Mouse (Mus musculus): Measurements from ENCODE around the gene Elp4. TPM values are rescaled to one million over a fixed set of nuclear protein-coding genes. Genes with fewer than 3 reads are reported as not detected.

Elp4 gene
- total RNA-seq, 1 experiment, result 15.6 TPM

- Histone ChIP-seq H3K9me3 (ENCODE audit: control insufficient read depth, insufficient read depth, low read depth, low read length) (no peaks in the 10 kb centered on the region), H3K27ac (ENCODE audit: insufficient read depth, low read depth, low read length, poor library complexity, severe bottlenecking) (no peak overlapping the region), H3K4me1 (ENCODE audit: control insufficient read depth in 2 of 2, insufficient read depth in 2 of 2, low read length in 2 of 2, poor library complexity in 1 of 2) (no peaks in the 10 kb centered on the region), H3K4me3 (ENCODE audit: insufficient read depth in 1 of 2, low read depth in 1 of 2, low read length in 2 of 2, poor library complexity in 1 of 2, severe bottlenecking in 1 of 2) (no peak overlapping the region), H3K36me3 (ENCODE audit: control insufficient read depth, insufficient read depth, low read length, poor library complexity, severe bottlenecking) (no peaks in the 10 kb centered on the region), H3K9ac (ENCODE audit: insufficient read depth, low read depth, low read length, poor library complexity, severe bottlenecking) (no peak overlapping the region)
- peak; percentile 37 for DNase-seq (ENCODE audit: low read depth, low spot score)
- in situ Hi-C loops (cut with MboI; ENCODE audit: low sequenced_read_pairs in 2 of 2, unreplicated experiment in 2 of 2), result no loop called here
- TF ChIP-seq HCFC1 (IDR thresholded peaks at IDR 0.05; ENCODE audit: borderline replicate concordance, insufficient read depth, low read length), result no peak
- TF ChIP-seq ZC3H11A (IDR thresholded peaks at IDR 0.05; ENCODE audit: borderline replicate concordance, low read depth, low read length), result peak; percentile 15; the same call in 1 of the 2 replicates
- TF ChIP-seq MAFK (IDR thresholded peaks at IDR 0.05; ENCODE audit: insufficient read depth, low read depth, low read length), result no peak
Measured at GRCm38 (mm10) chr2:105908351-105908750, 4.0 kb upstream of the Elp4 start.

DNA sequence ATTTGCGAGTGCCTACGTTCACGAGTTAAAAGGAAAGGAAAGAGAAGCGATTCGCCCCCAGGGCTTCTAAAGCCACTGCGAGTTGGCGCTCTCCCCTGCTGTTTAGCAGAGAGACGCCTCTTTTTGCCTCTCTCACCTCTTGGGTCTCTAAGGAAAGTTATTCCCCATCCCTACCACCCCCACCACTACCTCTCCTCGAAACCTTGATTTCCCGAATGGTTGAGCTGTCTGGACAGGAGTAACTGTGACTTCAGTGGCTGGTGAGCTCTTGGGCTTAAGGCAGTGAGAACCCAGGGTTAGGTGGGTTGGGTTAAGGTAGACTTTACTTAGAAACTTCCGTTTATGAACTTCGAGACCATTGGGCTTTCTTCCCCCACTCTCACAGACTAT is 388 bp upstream of the Elp4 start:
- peak overlapping the region; percentile 74 to 93 for H3K4me3 ChIP-seq (ENCODE audit: insufficient read depth in 1 of 2, low read depth in 1 of 2, low read length in 2 of 2, poor library complexity in 1 of 2, severe bottlenecking in 1 of 2)
- TF ChIP-seq HCFC1 (IDR thresholded peaks at IDR 0.05; ENCODE audit: borderline replicate concordance, insufficient read depth, low read length) (no peak), CHD2 (IDR thresholded peaks at IDR 0.05; ENCODE audit: low read depth, low read length) (no peak), ZNF384 (IDR thresholded peaks at IDR 0.05; ENCODE audit: low read depth, low read length) (no peak), MAFK (IDR thresholded peaks at IDR 0.05; ENCODE audit: insufficient read depth, low read depth, low read length) (no peak), ZC3H11A (IDR thresholded peaks at IDR 0.05; ENCODE audit: borderline replicate concordance, low read depth, low read length) (no peak)
- peak overlapping the region; percentile 83 for H3K9ac ChIP-seq (ENCODE audit: insufficient read depth, low read depth, low read length, poor library complexity, severe bottlenecking)
- no peak overlapping the region for H3K27ac ChIP-seq (ENCODE audit: insufficient read depth, low read depth, low read length, poor library complexity, severe bottlenecking)
- DNase-seq (ENCODE audit: low read depth, low spot score), result no peak
- no peaks in the 10 kb centered on the region for H3K4me1 ChIP-seq (ENCODE audit: control insufficient read depth in 2 of 2, insufficient read depth in 2 of 2, low read length in 2 of 2, poor library complexity in 1 of 2)
- H3K36me3 ChIP-seq (ENCODE audit: control insufficient read depth, insufficient read depth, low read length, poor library complexity, severe bottlenecking), result no peaks in the 10 kb centered on the region
- no peaks in the 10 kb centered on the region for H3K9me3 ChIP-seq (ENCODE audit: control insufficient read depth, insufficient read depth, low read depth, low read length)
- in situ Hi-C loops (cut with MboI; ENCODE audit: low sequenced_read_pairs in 2 of 2, unreplicated experiment in 2 of 2), result no loop called here

DNA sequence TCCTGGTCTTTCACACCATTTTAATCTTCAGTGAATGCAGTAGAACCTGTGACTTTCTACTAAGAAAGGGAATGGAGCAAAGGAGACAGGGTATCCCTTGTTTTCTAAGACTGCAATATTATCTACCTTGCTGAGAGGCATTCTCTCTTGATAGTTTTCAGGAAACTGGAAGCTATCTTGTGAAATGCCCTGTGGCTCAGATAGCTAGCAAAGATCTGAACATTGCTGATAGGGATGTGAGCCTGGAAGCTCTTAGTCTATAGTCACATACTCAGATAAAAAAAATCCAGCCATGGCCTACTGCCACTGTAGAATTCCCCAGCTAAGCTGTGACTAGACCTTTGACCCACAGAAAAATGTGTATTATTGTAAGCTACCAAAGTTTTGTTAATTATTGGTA is 13.5 kb downstream of the Elp4 start:
- Histone ChIP-seq H3K4me1 (ENCODE audit: control insufficient read depth in 2 of 2, insufficient read depth in 2 of 2, low read length in 2 of 2, poor library complexity in 1 of 2) (no peaks in the 10 kb centered on the region), H3K4me3 (ENCODE audit: insufficient read depth in 1 of 2, low read depth in 1 of 2, low read length in 2 of 2, poor library complexity in 1 of 2, severe bottlenecking in 1 of 2) (no peak overlapping the region), H3K36me3 (ENCODE audit: control insufficient read depth, insufficient read depth, low read length, poor library complexity, severe bottlenecking) (no peaks in the 10 kb centered on the region), H3K9me3 (ENCODE audit: control insufficient read depth, insufficient read depth, low read depth, low read length) (no peaks in the 10 kb centered on the region), H3K27ac (ENCODE audit: insufficient read depth, low read depth, low read length, poor library complexity, severe bottlenecking) (no peak overlapping the region), H3K9ac (ENCODE audit: insufficient read depth, low read depth, low read length, poor library complexity, severe bottlenecking) (no peak overlapping the region)
- TF ChIP-seq CHD2 (IDR thresholded peaks at IDR 0.05; ENCODE audit: low read depth, low read length) (no peak), MAFK (IDR thresholded peaks at IDR 0.05; ENCODE audit: insufficient read depth, low read depth, low read length) (no peak), HCFC1 (IDR thresholded peaks at IDR 0.05; ENCODE audit: borderline replicate concordance, insufficient read depth, low read length) (no peak)
- in situ Hi-C loops (cut with MboI; ENCODE audit: low sequenced_read_pairs in 2 of 2, unreplicated experiment in 2 of 2), result no loop called here
- DNase-seq (ENCODE audit: low read depth, low spot score), result no peak

- Histone ChIP-seq H3K36me3 (ENCODE audit: control insufficient read depth, insufficient read depth, low read length, poor library complexity, severe bottlenecking) (no peaks in the 10 kb centered on the region), H3K9ac (ENCODE audit: insufficient read depth, low read depth, low read length, poor library complexity, severe bottlenecking) (no peak overlapping the region), H3K4me1 (ENCODE audit: control insufficient read depth in 2 of 2, insufficient read depth in 2 of 2, low read length in 2 of 2, poor library complexity in 1 of 2) (no peaks in the 10 kb centered on the region), H3K9me3 (ENCODE audit: control insufficient read depth, insufficient read depth, low read depth, low read length) (no peaks in the 10 kb centered on the region), H3K4me3 (ENCODE audit: insufficient read depth in 1 of 2, low read depth in 1 of 2, low read length in 2 of 2, poor library complexity in 1 of 2, severe bottlenecking in 1 of 2) (no peak overlapping the region), H3K27ac (ENCODE audit: insufficient read depth, low read depth, low read length, poor library complexity, severe bottlenecking) (no peak overlapping the region)
- in situ Hi-C loops (cut with MboI; ENCODE audit: low sequenced_read_pairs in 2 of 2, unreplicated experiment in 2 of 2), result no loop called here
- no peak for DNase-seq (ENCODE audit: low read depth, low spot score)
- TF ChIP-seq HCFC1 (IDR thresholded peaks at IDR 0.05; ENCODE audit: borderline replicate concordance, insufficient read depth, low read length), result no peak
- TF ChIP-seq MAFK (IDR thresholded peaks at IDR 0.05; ENCODE audit: insufficient read depth, low read depth, low read length), result no peak
- TF ChIP-seq ZNF384 (IDR thresholded peaks at IDR 0.05; ENCODE audit: low read depth, low read length), result no peak
- no peak for TF ChIP-seq ZC3H11A (IDR thresholded peaks at IDR 0.05; ENCODE audit: borderline replicate concordance, low read depth, low read length)
- TF ChIP-seq CHD2 (IDR thresholded peaks at IDR 0.05; ENCODE audit: low read depth, low read length), result no peak
Measured at GRCm38 (mm10) chr2:105873403-105873802, 31.0 kb downstream of the Elp4 start.

DNA sequence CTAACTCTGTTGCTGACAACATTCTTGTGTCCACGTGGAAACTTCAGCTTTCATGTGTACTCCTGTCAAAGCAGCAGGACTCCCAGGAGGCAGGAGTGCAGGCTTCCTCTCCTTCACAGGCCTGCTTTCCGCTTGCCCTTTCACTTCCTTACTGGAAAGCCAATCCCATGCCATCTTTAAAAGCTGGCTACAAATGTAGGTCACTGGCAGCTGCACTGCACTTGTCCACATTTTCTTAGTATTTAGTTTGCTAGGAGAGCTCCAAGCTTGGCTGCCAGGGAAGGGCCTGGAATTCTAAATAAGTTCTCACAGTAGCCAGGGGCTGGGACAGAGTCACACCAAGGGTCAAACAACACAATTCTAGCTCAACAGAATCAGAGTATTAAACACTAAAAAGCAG is 49.6 kb downstream of the Elp4 start:
- Histone ChIP-seq H3K4me1 (ENCODE audit: control insufficient read depth in 2 of 2, insufficient read depth in 2 of 2, low read length in 2 of 2, poor library complexity in 1 of 2) (no peaks in the 10 kb centered on the region), H3K4me3 (ENCODE audit: insufficient read depth in 1 of 2, low read depth in 1 of 2, low read length in 2 of 2, poor library complexity in 1 of 2, severe bottlenecking in 1 of 2) (no peak overlapping the region)
- TF ChIP-seq ZC3H11A (IDR thresholded peaks at IDR 0.05; ENCODE audit: borderline replicate concordance, low read depth, low read length) (no peak), ZNF384 (IDR thresholded peaks at IDR 0.05; ENCODE audit: low read depth, low read length) (no peak), HCFC1 (IDR thresholded peaks at IDR 0.05; ENCODE audit: borderline replicate concordance, insufficient read depth, low read length) (no peak), MAFK (IDR thresholded peaks at IDR 0.05; ENCODE audit: insufficient read depth, low read depth, low read length) (no peak)

More for the DNA sequence above, 49.6 kb downstream of the Elp4 start:
- no peak for DNase-seq (ENCODE audit: low read depth, low spot score)
- in situ Hi-C loops (cut with MboI; ENCODE audit: low sequenced_read_pairs in 2 of 2, unreplicated experiment in 2 of 2), result no loop called here
- Histone ChIP-seq H3K36me3 (ENCODE audit: control insufficient read depth, insufficient read depth, low read length, poor library complexity, severe bottlenecking) (no peaks in the 10 kb centered on the region), H3K27ac (ENCODE audit: insufficient read depth, low read depth, low read length, poor library complexity, severe bottlenecking) (no peak overlapping the region), H3K9me3 (ENCODE audit: control insufficient read depth, insufficient read depth, low read depth, low read length) (no peaks in the 10 kb centered on the region), H3K9ac (ENCODE audit: insufficient read depth, low read depth, low read length, poor library complexity, severe bottlenecking) (no peak overlapping the region)

Data from ES-E14 (cell line).